Mouse (Mus musculus): ENCODE measurements around the gene Vwa3a. TPM values are rescaled to one million over a fixed set of nuclear protein-coding genes. Genes with fewer than 3 reads are reported as not detected.
A peak's percentile ranks its signal among the peaks of the same experiment; 100 is the strongest.
"Not testable (repeated sequence)": the region's sequence is repeated elsewhere in the genome, so short reads cannot be mapped to it uniquely, and the experiment has no call there.

Vwa3a gene
- not detected in 2 replicates for total RNA-seq (2015; ENCODE audit: low replicate concordance)
- 4.6 TPM in 1 of 2 replicates, not detected in the other for total RNA-seq (2017; ENCODE audit: low replicate concordance)

DNA sequence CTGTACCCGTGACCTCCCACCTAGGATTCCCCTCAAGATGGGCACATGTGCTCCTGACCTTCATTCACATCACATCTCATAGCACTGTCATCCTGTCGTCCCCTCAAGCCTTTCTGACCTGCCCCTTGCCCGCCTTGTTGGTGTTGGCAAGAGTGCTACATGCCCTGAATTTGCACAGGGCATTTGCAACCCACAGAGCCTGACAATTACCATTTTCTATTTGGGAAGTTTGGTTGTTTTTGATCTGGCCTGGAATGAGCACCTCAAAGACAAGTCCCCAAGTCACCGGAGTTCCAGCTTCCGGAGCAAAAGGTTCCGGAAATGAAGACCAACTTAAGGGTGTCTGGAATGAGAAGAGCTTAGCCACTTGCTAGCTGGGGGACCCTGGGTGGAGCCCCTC is at the start of gene Vwa3a:
Gene Vwa3a, plus strand, starts transcription at position 301 of the 400 bp plus-strand sequence.
- ATAC-seq (replicated peaks; ENCODE audit: low FRiP score, poor library complexity, severe bottlenecking), result no peak

- ATAC-seq (replicated peaks; ENCODE audit: low FRiP score, poor library complexity, severe bottlenecking), result no peak
These were observed 48.5 kb upstream of the Vwa3a start for GRCm38 (mm10) chr7:120690634-120691033.

GRCm38 (mm10) chr7:120693831-120694375 is 45.2 kb upstream of the Vwa3a start:
- no peak for ATAC-seq (replicated peaks; ENCODE audit: low FRiP score, poor library complexity, severe bottlenecking)

DNA sequence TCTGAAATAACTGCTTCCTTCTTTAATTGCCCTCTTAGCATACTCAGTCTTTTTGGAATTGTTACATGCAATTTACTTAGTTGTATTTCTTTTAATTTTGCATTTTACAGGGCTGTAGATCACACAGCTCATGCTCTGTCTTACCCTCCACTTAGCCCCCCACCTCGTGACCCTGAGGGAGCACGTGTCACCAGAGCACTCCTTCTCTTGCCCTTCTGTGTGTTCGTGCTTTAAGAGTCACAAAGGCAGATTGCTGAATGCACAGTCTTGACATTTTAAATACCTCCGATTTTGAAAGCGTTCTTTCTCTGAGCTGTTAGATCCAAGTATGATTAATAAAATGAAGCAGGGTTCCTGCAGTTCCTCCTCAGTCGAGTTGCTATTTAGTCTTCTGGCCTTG is 43.9 kb upstream of the Vwa3a start:
- no peak for ATAC-seq (replicated peaks; ENCODE audit: low FRiP score, poor library complexity, severe bottlenecking)

DNA sequence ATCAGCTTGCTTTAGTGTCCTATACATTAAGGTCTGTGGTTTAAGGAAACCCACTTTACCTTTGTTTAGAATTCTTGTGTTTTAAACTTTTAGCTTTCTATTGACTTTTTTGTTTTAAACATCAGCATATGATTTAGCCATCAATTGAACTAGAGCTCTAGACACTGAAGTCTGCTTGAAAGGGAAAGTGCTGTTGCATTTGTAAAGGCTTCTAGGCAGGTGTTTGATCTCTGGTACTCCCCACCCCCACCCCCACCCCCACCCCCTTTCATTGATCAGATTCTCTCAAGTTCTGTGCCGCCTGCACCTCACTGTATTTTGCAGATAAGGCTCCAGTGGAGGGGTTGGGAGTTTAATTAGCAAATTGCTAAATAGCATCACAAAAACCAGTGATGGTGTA is 43.5 kb upstream of the Vwa3a start:
- no peak for ATAC-seq (replicated peaks; ENCODE audit: low FRiP score, poor library complexity, severe bottlenecking)

- no peak for ATAC-seq (replicated peaks; ENCODE audit: low FRiP score, poor library complexity, severe bottlenecking)
These were observed 42.8 kb upstream of the Vwa3a start for GRCm38 (mm10) chr7:120696331-120696730.

DNA sequence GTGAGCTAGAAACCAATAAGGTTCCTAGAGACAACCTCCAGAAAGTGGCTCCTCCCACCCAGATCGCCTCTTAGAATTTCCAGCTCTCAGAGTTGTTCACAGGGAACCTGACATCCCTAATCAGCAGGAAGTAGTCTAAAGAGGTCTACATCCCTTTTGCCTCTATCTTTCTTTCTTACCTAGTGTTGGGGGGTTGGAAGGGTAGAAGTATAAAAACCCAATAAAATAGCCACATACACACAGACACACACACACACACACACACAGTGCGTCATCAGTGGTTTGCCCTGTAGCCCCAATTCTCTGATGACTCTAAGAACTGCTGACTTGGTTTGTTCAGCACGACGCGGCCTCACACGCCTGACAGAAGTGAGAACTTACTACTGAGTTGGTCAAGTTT is 39.5 kb upstream of the Vwa3a start:
- ATAC-seq (replicated peaks; ENCODE audit: low FRiP score, poor library complexity, severe bottlenecking), result no peak

- no peak for ATAC-seq (replicated peaks; ENCODE audit: low FRiP score, poor library complexity, severe bottlenecking)
These were observed 35.2 kb upstream of the Vwa3a start for GRCm38 (mm10) chr7:120703888-120704287.

GRCm38 (mm10) chr7:120712071-120712470 is 27.0 kb upstream of the Vwa3a start:
- ATAC-seq (replicated peaks; ENCODE audit: low FRiP score, poor library complexity, severe bottlenecking), result no peak

GRCm38 (mm10) chr7:120713225-120713624 is 25.9 kb upstream of the Vwa3a start:
- no peak for ATAC-seq (replicated peaks; ENCODE audit: low FRiP score, poor library complexity, severe bottlenecking)

- ATAC-seq (replicated peaks; ENCODE audit: low FRiP score, poor library complexity, severe bottlenecking), result not testable (repeated sequence)
These were observed 25.2 kb upstream of the Vwa3a start for GRCm38 (mm10) chr7:120713951-120714350.

DNA sequence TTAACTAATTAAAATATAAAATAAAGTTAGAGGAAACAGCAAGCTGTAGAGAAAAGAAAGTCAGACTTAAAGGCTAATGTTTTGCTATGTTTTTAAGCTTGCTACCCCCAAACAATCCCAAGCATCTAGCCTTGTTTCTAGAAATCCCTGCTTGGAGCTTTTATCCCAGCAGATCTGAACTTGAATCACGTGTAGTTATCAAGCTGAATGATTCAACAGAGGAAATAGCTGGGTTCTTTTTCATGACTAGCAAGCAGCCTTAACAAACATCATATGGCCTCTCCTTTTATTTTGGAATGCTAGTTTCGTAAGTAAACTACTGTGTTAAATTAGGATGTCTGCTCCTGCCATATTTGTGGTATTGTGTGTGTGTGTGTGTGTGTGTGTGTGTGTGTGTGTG is 21.9 kb upstream of the Vwa3a start:
- no peak for ATAC-seq (replicated peaks; ENCODE audit: low FRiP score, poor library complexity, severe bottlenecking)

- ATAC-seq (replicated peaks; ENCODE audit: low FRiP score, poor library complexity, severe bottlenecking), result no peak
These were observed 18.1 kb upstream of the Vwa3a start for GRCm38 (mm10) chr7:120721051-120721450.

DNA sequence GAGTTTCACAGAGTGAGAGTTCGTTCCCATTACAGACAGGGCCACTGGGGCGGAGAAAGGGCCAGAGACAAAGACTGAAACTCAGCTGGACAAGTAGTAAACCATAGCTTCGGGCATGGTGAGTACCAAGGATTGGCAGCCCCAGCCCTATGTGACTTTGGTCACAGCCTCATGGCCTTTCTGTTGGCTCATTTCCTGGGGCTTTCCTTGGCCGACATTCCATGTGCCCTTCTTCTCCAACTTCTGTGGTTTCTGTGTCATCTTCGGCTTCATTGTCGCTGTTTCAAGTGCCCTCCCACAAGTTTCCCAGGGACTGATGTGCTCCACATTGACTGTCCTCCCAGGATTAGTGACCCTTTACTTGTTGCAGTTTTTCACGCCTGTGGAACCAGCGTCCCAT is 17.7 kb upstream of the Vwa3a start:
- ATAC-seq (replicated peaks; ENCODE audit: low FRiP score, poor library complexity, severe bottlenecking), result no peak

DNA sequence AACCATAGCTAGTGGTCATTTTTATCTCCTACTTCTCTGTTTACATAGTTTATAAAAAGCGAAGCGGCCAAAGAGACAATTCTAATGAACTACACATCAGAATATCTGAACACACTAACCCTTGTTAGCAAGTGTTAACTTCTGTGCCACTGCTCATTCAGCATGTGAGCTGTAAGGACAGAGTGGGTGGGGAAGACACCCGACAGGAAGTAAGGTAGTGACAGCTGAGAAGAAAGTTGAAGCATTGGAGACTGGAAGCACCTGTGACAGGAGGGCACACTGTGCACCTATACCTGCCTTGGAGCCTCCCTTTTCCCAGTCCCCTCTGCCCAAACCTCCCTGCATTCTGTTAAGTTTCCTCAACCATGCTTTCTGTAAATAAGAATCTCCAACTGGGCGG is 17.1 kb upstream of the Vwa3a start:
- no peak for ATAC-seq (replicated peaks; ENCODE audit: low FRiP score, poor library complexity, severe bottlenecking)

- ATAC-seq (replicated peaks; ENCODE audit: low FRiP score, poor library complexity, severe bottlenecking), result no peak
These were observed 16.3 kb upstream of the Vwa3a start for GRCm38 (mm10) chr7:120722839-120723278.

GRCm38 (mm10) chr7:120727581-120727980 is 11.5 kb upstream of the Vwa3a start:
- ATAC-seq (replicated peaks; ENCODE audit: low FRiP score, poor library complexity, severe bottlenecking), result peak; percentile 75

GRCm38 (mm10) chr7:120729635-120730034 is 9.5 kb upstream of the Vwa3a start:
- peak; percentile 92 for ATAC-seq (replicated peaks; ENCODE audit: low FRiP score, poor library complexity, severe bottlenecking)

DNA sequence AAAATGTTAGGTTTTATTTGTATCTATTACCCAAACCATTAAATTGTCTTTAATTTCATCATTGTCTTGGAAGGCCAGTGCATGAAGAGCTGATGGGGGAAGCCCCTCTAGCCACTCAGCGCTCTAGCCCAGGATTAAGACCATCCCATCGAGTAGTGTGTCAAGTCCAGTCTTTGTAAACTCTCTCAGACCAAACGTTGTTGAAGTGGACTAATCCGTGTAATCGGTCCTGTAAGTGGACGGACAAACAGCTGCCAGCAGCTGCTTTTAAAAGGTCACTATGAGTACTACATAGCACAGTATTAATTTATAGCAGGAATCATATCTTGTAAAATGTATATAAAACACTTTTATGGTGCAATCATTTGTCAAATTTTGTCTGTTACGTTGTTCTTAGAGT is 6.2 kb upstream of the Vwa3a start:
- ATAC-seq (replicated peaks; ENCODE audit: low FRiP score, poor library complexity, severe bottlenecking), result no peak

DNA sequence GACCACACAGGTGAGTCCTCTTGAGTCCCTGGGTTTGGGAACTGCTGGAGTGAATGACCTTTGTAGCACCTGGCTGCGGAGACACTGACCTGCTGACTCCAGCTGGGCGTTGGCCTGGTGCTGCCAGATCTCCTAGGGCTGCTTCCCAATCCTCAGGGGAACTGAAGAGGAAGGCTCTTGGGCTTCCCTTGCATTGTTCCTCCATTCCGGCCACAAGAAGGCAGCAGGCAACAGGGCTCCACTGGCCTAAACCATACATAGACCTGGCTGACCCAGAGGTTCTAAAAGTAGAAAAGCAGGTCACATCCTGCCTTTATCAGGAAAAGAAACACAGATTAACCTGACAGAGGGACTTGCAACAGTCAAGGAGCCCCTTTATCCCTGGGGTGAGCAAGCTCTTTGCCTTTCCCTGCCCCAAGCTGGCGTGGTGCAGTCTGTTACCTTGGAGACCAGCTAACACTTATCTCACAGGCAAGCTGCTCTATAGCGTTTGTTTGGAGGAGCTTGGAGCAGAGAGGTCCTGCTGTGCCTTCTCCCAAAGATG is 512 bp downstream of the Vwa3a start:
- ATAC-seq (replicated peaks; ENCODE audit: low FRiP score, poor library complexity, severe bottlenecking), result no peak

GRCm38 (mm10) chr7:120743366-120744351 is 4.5 kb downstream of the Vwa3a start:
- ATAC-seq (replicated peaks; ENCODE audit: low FRiP score, poor library complexity, severe bottlenecking), result no peak
